Mouse (Mus musculus): ENCODE measurements around the gene Snx18. TPM values are rescaled to one million over a fixed set of nuclear protein-coding genes. Genes with fewer than 3 reads are reported as not detected.
A peak's percentile ranks its signal among the peaks of the same experiment; 100 is the strongest.

Gene Snx18
- total RNA-seq, 1 experiment, result 47.5 TPM

DNA sequence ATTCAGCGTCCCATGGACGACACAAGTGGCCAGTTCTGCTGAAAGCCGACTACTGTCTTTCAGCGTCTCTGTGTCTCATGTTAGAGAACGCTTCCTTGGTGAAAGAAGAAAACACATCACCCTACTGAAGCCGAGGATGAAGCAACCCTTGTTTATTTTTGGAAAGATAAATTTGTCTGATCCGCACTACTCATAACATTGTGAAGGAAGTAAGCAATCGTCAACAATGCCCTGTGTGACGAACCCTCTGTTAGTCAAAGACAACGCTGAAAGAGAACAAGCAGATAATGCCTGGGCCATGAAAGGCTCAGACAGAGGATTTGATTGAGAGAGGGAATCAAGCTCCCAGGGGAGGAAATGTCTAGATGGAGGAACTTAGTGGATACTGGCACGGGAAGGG is 27.0 kb downstream of the Snx18 start:
- Histone ChIP-seq H3K27ac (ENCODE audit: insufficient read depth, low read depth, low read length, poor library complexity, severe bottlenecking) (no peak overlapping the region), H3K4me1 (ENCODE audit: control insufficient read depth in 2 of 2, insufficient read depth in 2 of 2, low read length in 2 of 2, poor library complexity in 1 of 2) (peaks cover 2% of the 10 kb centered on the region in 2 experiments; a peak in 1 of 4 replicates), H3K4me3 (ENCODE audit: insufficient read depth in 1 of 2, low read depth in 1 of 2, low read length in 2 of 2, poor library complexity in 1 of 2, severe bottlenecking in 1 of 2) (no peak overlapping the region), H3K9ac (ENCODE audit: insufficient read depth, low read depth, low read length, poor library complexity, severe bottlenecking) (no peak overlapping the region), H3K36me3 (ENCODE audit: control insufficient read depth, insufficient read depth, low read length, poor library complexity, severe bottlenecking) (peaks cover 15% of the 10 kb centered on the region), H3K9me3 (ENCODE audit: control insufficient read depth, insufficient read depth, low read depth, low read length) (no peaks in the 10 kb centered on the region)
- no peak for DNase-seq (ENCODE audit: low read depth, low spot score)
- TF ChIP-seq MAFK (IDR thresholded peaks at IDR 0.05; ENCODE audit: insufficient read depth, low read depth, low read length), result no peak
- no peak for TF ChIP-seq HCFC1 (IDR thresholded peaks at IDR 0.05; ENCODE audit: borderline replicate concordance, insufficient read depth, low read length)
- TF ChIP-seq ZC3H11A (IDR thresholded peaks at IDR 0.05; ENCODE audit: borderline replicate concordance, low read depth, low read length), result no peak
- no peak for TF ChIP-seq ZNF384 (IDR thresholded peaks at IDR 0.05; ENCODE audit: low read depth, low read length)
- TF ChIP-seq CHD2 (IDR thresholded peaks at IDR 0.05; ENCODE audit: low read depth, low read length), result no peak
- in situ Hi-C loops (cut with MboI; ENCODE audit: low sequenced_read_pairs in 2 of 2, unreplicated experiment in 2 of 2), result no loop called here

DNA sequence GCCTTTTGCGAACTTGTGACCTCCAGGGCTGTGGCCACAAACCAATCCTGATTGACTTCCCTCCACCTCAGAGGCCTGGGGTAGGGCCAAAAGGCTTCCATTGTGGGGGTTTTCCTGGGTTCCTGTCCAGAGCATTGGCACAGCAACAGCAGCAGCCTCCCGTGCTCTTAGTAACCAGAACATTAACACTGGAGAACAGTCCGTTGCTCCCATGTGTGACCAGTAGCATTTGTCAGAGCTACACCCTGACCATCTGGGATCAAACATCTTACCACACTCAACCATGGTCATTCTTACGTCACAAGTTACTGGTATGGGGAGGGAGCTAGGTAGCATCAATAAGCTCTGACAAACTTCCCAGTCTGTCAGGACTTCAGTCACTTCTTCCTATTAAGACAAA is 28.1 kb downstream of the Snx18 start:
- Histone ChIP-seq H3K27ac (ENCODE audit: insufficient read depth, low read depth, low read length, poor library complexity, severe bottlenecking) (no peak overlapping the region), H3K9me3 (ENCODE audit: control insufficient read depth, insufficient read depth, low read depth, low read length) (no peaks in the 10 kb centered on the region), H3K36me3 (ENCODE audit: control insufficient read depth, insufficient read depth, low read length, poor library complexity, severe bottlenecking) (peaks cover 15% of the 10 kb centered on the region), H3K4me3 (ENCODE audit: insufficient read depth in 1 of 2, low read depth in 1 of 2, low read length in 2 of 2, poor library complexity in 1 of 2, severe bottlenecking in 1 of 2) (no peak overlapping the region), H3K9ac (ENCODE audit: insufficient read depth, low read depth, low read length, poor library complexity, severe bottlenecking) (no peak overlapping the region), H3K4me1 (ENCODE audit: control insufficient read depth in 2 of 2, insufficient read depth in 2 of 2, low read length in 2 of 2, poor library complexity in 1 of 2) (peaks cover 2% of the 10 kb centered on the region in 2 experiments; a peak in 1 of 4 replicates)
- TF ChIP-seq CHD2 (IDR thresholded peaks at IDR 0.05; ENCODE audit: low read depth, low read length) (no peak), MAFK (IDR thresholded peaks at IDR 0.05; ENCODE audit: insufficient read depth, low read depth, low read length) (no peak), HCFC1 (IDR thresholded peaks at IDR 0.05; ENCODE audit: borderline replicate concordance, insufficient read depth, low read length) (no peak), ZNF384 (IDR thresholded peaks at IDR 0.05; ENCODE audit: low read depth, low read length) (no peak), ZC3H11A (IDR thresholded peaks at IDR 0.05; ENCODE audit: borderline replicate concordance, low read depth, low read length) (no peak)
- in situ Hi-C loops (cut with MboI; ENCODE audit: low sequenced_read_pairs in 2 of 2, unreplicated experiment in 2 of 2), result no loop called here
- no peak for DNase-seq (ENCODE audit: low read depth, low spot score)

DNA sequence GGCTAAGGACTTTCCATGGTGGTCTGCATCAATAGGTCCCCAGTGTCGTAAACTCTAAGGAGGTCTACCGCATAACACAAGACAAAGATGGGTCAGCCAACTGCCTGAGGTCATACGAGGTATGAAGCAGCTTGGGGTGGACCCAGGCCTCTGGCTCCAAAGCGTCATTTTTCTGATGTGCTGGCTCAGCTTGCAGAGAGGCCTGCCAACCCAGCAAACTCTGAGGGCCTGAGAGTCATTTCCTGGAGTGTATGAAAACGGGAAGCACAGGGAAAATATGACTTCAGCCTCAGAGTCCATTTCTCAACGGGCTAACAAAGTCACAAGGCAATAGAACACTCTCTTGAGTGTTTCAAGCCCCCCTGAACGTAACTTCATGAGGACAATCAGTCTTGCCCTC is 28.9 kb downstream of the Snx18 start:
- H3K9ac ChIP-seq (ENCODE audit: insufficient read depth, low read depth, low read length, poor library complexity, severe bottlenecking), result no peak overlapping the region
- H3K36me3 ChIP-seq (ENCODE audit: control insufficient read depth, insufficient read depth, low read length, poor library complexity, severe bottlenecking), result peaks cover 15% of the 10 kb centered on the region
- no peak for TF ChIP-seq ZNF384 (IDR thresholded peaks at IDR 0.05; ENCODE audit: low read depth, low read length)
- no peak for TF ChIP-seq MAFK (IDR thresholded peaks at IDR 0.05; ENCODE audit: insufficient read depth, low read depth, low read length)
- TF ChIP-seq ZC3H11A (IDR thresholded peaks at IDR 0.05; ENCODE audit: borderline replicate concordance, low read depth, low read length), result no peak
- TF ChIP-seq HCFC1 (IDR thresholded peaks at IDR 0.05; ENCODE audit: borderline replicate concordance, insufficient read depth, low read length), result no peak
- no peak for TF ChIP-seq CHD2 (IDR thresholded peaks at IDR 0.05; ENCODE audit: low read depth, low read length)
- no peak overlapping the region for H3K4me3 ChIP-seq (ENCODE audit: insufficient read depth in 1 of 2, low read depth in 1 of 2, low read length in 2 of 2, poor library complexity in 1 of 2, severe bottlenecking in 1 of 2)
- H3K9me3 ChIP-seq (ENCODE audit: control insufficient read depth, insufficient read depth, low read depth, low read length), result no peaks in the 10 kb centered on the region
- no peak for DNase-seq (ENCODE audit: low read depth, low spot score)
- in situ Hi-C loops (cut with MboI; ENCODE audit: low sequenced_read_pairs in 2 of 2, unreplicated experiment in 2 of 2), result no loop called here
- peaks cover 2% of the 10 kb centered on the region in 2 experiments; a peak in 1 of 4 replicates for H3K4me1 ChIP-seq (ENCODE audit: control insufficient read depth in 2 of 2, insufficient read depth in 2 of 2, low read length in 2 of 2, poor library complexity in 1 of 2)
- H3K27ac ChIP-seq (ENCODE audit: insufficient read depth, low read depth, low read length, poor library complexity, severe bottlenecking), result no peak overlapping the region

DNA sequence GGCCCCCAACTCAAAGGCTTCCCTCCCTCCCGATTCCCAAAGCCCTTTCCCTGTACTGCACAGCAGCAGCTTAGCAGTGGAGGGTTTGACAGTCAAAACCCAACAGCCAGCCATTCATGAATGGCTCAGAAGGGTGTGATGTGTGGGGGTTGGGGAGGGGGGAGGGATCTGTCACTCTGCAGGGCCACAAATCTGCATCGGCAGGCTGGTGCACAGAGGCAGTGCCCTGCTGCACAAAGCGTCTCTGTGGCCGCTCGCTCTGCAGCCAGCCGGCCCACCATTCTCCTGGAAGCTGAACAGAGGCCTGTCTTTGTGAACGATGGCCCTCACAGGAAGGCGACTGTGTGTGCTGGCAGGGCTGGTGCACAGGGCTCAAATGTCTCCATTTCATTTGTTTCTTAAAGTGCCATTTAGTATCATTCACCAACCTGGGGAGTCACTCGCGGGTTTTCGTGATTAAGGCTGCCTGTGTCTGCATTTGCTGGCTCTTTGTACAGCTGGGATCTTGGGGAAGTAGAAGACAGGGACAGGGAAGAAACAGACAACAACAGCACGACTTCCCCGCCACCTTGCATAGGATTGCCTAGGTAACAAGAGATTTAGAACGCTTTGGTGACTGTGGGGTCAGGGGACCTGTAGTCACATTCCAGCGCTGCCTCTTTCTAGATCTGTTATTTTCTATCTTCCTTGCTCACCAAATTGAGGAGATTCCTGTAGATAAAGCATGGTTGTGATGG is 31.0 kb downstream of the Snx18 start:
- Histone ChIP-seq H3K36me3 (ENCODE audit: control insufficient read depth, insufficient read depth, low read length, poor library complexity, severe bottlenecking) (peaks cover 7% of the 10 kb centered on the region), H3K4me1 (ENCODE audit: control insufficient read depth in 2 of 2, insufficient read depth in 2 of 2, low read length in 2 of 2, poor library complexity in 1 of 2) (peaks cover 2% of the 10 kb centered on the region in 2 experiments; a peak in 1 of 4 replicates), H3K9ac (ENCODE audit: insufficient read depth, low read depth, low read length, poor library complexity, severe bottlenecking) (no peak overlapping the region), H3K9me3 (ENCODE audit: control insufficient read depth, insufficient read depth, low read depth, low read length) (no peaks in the 10 kb centered on the region), H3K4me3 (ENCODE audit: insufficient read depth in 1 of 2, low read depth in 1 of 2, low read length in 2 of 2, poor library complexity in 1 of 2, severe bottlenecking in 1 of 2) (0 out of 4 replicates have a peak overlapping the region, but pooled peaks of 1 of the 2 experiments have one; percentile 3), H3K27ac (ENCODE audit: insufficient read depth, low read depth, low read length, poor library complexity, severe bottlenecking) (no peak overlapping the region)
- DNase-seq (ENCODE audit: low read depth, low spot score), result no peak
- in situ Hi-C loops (cut with MboI; ENCODE audit: low sequenced_read_pairs in 2 of 2, unreplicated experiment in 2 of 2), result no loop called here
- TF ChIP-seq HCFC1 (IDR thresholded peaks at IDR 0.05; ENCODE audit: borderline replicate concordance, insufficient read depth, low read length) (no peak), MAFK (IDR thresholded peaks at IDR 0.05; ENCODE audit: insufficient read depth, low read depth, low read length) (no peak), ZC3H11A (IDR thresholded peaks at IDR 0.05; ENCODE audit: borderline replicate concordance, low read depth, low read length) (no peak), CHD2 (IDR thresholded peaks at IDR 0.05; ENCODE audit: low read depth, low read length) (no peak), ZNF384 (IDR thresholded peaks at IDR 0.05; ENCODE audit: low read depth, low read length) (no peak)

All from ES-E14 (cell line).